Mouse (Mus musculus) right cerebral cortex, adult 18-20 months (tissue): ENCODE measurements at regions not wholly inside any gene's neighbourhood (a gene's known extent, or its start where the extent isn't known, plus 50 kb on each side); places are given as distances from the start of the nearest gene placed in this dataset.
A peak's percentile ranks its signal among the peaks of the same experiment; 100 is the strongest.

Experiments used
- DNase-seq: peaks from one replicate; pipeline ENCODE4 v3.0.0; 2022; ENCODE audit warnings: mixed read lengths

GRCm38 (mm10) chr6:117279786-117280411 is 111.6 kb downstream of the Cxcl12 start:
- peak; percentile 9 for DNase-seq

- no peak for DNase-seq
These were observed 112.6 kb downstream of the Cxcl12 start for GRCm38 (mm10) chr6:117280911-117281310.

GRCm38 (mm10) chr6:117283616-117284015 is 115.3 kb downstream of the Cxcl12 start:
- DNase-seq, result no peak

- no peak for DNase-seq
These were observed 116.2 kb downstream of the Cxcl12 start for GRCm38 (mm10) chr6:117284376-117285106.

- no peak for DNase-seq
These were observed 119.1 kb downstream of the Cxcl12 start for GRCm38 (mm10) chr6:117287396-117287795.

- no peak for DNase-seq
These were observed 125.6 kb downstream of the Cxcl12 start for GRCm38 (mm10) chr6:117293780-117294465.

- no peak for DNase-seq
These were observed 129.6 kb downstream of the Cxcl12 start for GRCm38 (mm10) chr6:117297918-117298317.

GRCm38 (mm10) chr6:117299503-117300288 is 131.4 kb downstream of the Cxcl12 start:
- no peak for DNase-seq

- no peak for DNase-seq
These were observed 135.0 kb downstream of the Cxcl12 start for GRCm38 (mm10) chr6:117303361-117303760.

GRCm38 (mm10) chr6:117305736-117306250 is 137.5 kb downstream of the Cxcl12 start:
- no peak for DNase-seq

GRCm38 (mm10) chr6:117308636-117309035 is 140.3 kb downstream of the Cxcl12 start:
- no peak for DNase-seq

GRCm38 (mm10) chr6:117312891-117313781 is 144.8 kb downstream of the Cxcl12 start:
- peak; percentile 24 for DNase-seq

- DNase-seq, result no peak
These were observed 145.7 kb downstream of the Cxcl12 start for GRCm38 (mm10) chr6:117313944-117314566.

GRCm38 (mm10) chr6:117323301-117323700 is 155.0 kb downstream of the Cxcl12 start:
- no peak for DNase-seq

GRCm38 (mm10) chr6:117323850-117324249 is 155.5 kb downstream of the Cxcl12 start:
- DNase-seq, result no peak

- DNase-seq, result no peak
These were observed 158.8 kb downstream of the Cxcl12 start for GRCm38 (mm10) chr6:117326835-117327775.

- no peak for DNase-seq
These were observed 161.0 kb downstream of the Cxcl12 start for GRCm38 (mm10) chr6:117329164-117329939.

GRCm38 (mm10) chr6:117330198-117330597 is 161.9 kb downstream of the Cxcl12 start:
- DNase-seq, result no peak

- no peak for DNase-seq
These were observed 162.5 kb downstream of the Cxcl12 start for GRCm38 (mm10) chr6:117330726-117331360.
